Mouse (Mus musculus): ENCODE data around the gene Cfap36.

DNA sequence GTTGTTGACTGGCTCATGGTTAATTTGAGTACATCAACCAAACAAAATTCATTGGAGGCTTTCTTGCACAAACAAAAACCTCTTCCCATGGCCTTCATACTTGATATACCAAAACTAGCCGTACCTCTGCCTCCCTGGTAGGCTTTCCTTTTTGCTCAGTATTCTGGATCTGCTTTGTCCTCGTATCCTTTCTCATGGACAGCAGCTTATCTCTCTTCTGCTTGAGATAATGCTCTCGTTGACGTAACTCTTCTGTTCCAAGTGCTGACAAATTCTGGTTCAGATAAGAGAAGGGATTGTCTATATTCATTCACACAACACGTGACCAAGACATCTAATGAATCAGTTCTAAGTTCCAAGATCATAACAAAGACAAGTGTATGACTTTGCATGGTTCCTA lies 24.9 kb downstream of the Cfap36 start:
- TF ChIP-seq CTCF (IDR thresholded peaks at IDR 0.05; ENCODE audit: extremely low read depth, insufficient read depth, insufficient read length, insufficient replicate concordance): no peak
- TF ChIP-seq POLR2A (IDR thresholded peaks at IDR 0.05; ENCODE audit: low read depth, low read length): no peak
